Mouse (Mus musculus) lung, adult 2 months (tissue): ENCODE measurements around the gene Polr3g.

ENCODE experiments used
- CTCF ChIP-seq: fragments of 200-500 bp; IDR thresholded peaks from 2 replicates; pipeline ENCODE4 v1.5.1; 2011; ENCODE audit warnings: mild to moderate bottlenecking, low read length, control low read depth; ENCODE audit not compliant: insufficient read depth
- POLR2A ChIP-seq: fragments of 200-500 bp; IDR thresholded peaks from 2 replicates; pipeline ENCODE4 v1.6.1; 2011; ENCODE audit warnings: low read depth, mild to moderate bottlenecking, control low read depth, low read length, borderline replicate concordance; ENCODE audit errors: extremely low read depth

DNA sequence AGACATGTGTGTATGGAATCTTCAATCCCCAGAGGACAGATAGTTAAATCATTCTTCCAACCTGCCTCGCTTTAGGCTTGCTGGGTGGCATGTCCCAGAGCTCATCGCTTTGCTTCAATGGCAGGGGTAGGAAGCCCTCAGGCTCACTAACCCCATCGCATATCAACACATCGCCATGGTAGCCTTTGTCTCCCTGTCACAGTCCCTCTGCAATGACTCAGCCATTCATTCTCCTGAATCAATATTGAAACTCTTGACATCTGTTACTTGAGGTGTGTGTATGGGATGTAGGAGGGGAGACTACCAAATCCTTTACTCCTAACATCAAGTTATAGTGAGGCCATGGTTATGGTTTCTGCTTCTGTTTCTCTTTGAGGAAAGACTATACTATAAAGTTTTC is 71.2 kb downstream of the Polr3g start:
- TF ChIP-seq CTCF = no peak
- no peak for TF ChIP-seq POLR2A
